Mouse (Mus musculus) thymus, postnatal 14 days (tissue): ENCODE data around the gene Plvap.

Experiments used
- DNase-seq: peaks from one replicate; pipeline ENCODE4 v3.0.0; 2021

Gene Plvap

GRCm38 (mm10) chr8:71511644-71512043, at the start of gene Plvap:
Gene Plvap, minus strand, starts transcription at chr8:71511752.
- no peak for DNase-seq

- DNase-seq, result no peak
These were observed 49.2 kb upstream of the Plvap start for GRCm38 (mm10) chr8:71560765-71561164.

- DNase-seq, result no peak
These were observed 48.5 kb upstream of the Plvap start for GRCm38 (mm10) chr8:71560071-71560470.

GRCm38 (mm10) chr8:71558958-71559690, 47.6 kb upstream of the Plvap start:
- DNase-seq, result peak; percentile 91

- DNase-seq, result peak; percentile 83
These were observed 46.8 kb upstream of the Plvap start, which contains the start of gene Tmem221 for GRCm38 (mm10) chr8:71558071-71558957. Gene Tmem221, minus strand, starts transcription at chr8:71558871.

- no peak for DNase-seq
These were observed 43.1 kb upstream of the Plvap start for GRCm38 (mm10) chr8:71554644-71555043.

GRCm38 (mm10) chr8:71554001-71554400, 42.4 kb upstream of the Plvap start:
- DNase-seq, result no peak

GRCm38 (mm10) chr8:71552770-71553169, 41.2 kb upstream of the Plvap start:
- DNase-seq, result no peak

GRCm38 (mm10) chr8:71550754-71551153, 39.2 kb upstream of the Plvap start:
- peak; percentile 64 for DNase-seq

- DNase-seq, result peak; percentile 87
These were observed 36.0 kb upstream of the Plvap start for GRCm38 (mm10) chr8:71547590-71547989.

GRCm38 (mm10) chr8:71545053-71545452, 33.5 kb upstream of the Plvap start:
- no peak for DNase-seq

- DNase-seq, result no peak
These were observed 32.2 kb upstream of the Plvap start for GRCm38 (mm10) chr8:71543755-71544154.

- DNase-seq, result peak; percentile 93
These were observed 31.2 kb upstream of the Plvap start, which contains the start of gene Mvb12a for GRCm38 (mm10) chr8:71542632-71543343. Gene Mvb12a, plus strand, starts transcription at chr8:71542922.

GRCm38 (mm10) chr8:71537028-71537867, 25.7 kb upstream of the Plvap start, which contains the start of gene Bst2:
Gene Bst2, minus strand, starts transcription at chr8:71537456.
- DNase-seq, result peak; percentile 92

- peak; percentile 76 for DNase-seq
These were observed 24.1 kb upstream of the Plvap start for GRCm38 (mm10) chr8:71535663-71536062.

GRCm38 (mm10) chr8:71534263-71534810, 22.8 kb upstream of the Plvap start:
- no peak for DNase-seq

GRCm38 (mm10) chr8:71530735-71531467, 19.3 kb upstream of the Plvap start:
- DNase-seq, result peak; percentile 47

GRCm38 (mm10) chr8:71528362-71529073, 17.0 kb upstream of the Plvap start:
- peak; percentile 69 for DNase-seq

GRCm38 (mm10) chr8:71527162-71527870, 15.8 kb upstream of the Plvap start:
- no peak for DNase-seq

- no peak for DNase-seq
These were observed 14.7 kb upstream of the Plvap start for GRCm38 (mm10) chr8:71526272-71526671.
